Mouse (Mus musculus): ENCODE results near the gene Tctex1d2. TPM values are rescaled to one million over a fixed set of nuclear protein-coding genes. Genes with fewer than 3 reads are reported as not detected.
"Not testable (repeated sequence)": the region's sequence is repeated elsewhere in the genome, so short reads cannot be mapped to it uniquely, and the experiment has no call there.

The Tctex1d2 gene
- polyA plus RNA-seq, 1 experiment from 2014 or later: 16.6 TPM

DNA sequence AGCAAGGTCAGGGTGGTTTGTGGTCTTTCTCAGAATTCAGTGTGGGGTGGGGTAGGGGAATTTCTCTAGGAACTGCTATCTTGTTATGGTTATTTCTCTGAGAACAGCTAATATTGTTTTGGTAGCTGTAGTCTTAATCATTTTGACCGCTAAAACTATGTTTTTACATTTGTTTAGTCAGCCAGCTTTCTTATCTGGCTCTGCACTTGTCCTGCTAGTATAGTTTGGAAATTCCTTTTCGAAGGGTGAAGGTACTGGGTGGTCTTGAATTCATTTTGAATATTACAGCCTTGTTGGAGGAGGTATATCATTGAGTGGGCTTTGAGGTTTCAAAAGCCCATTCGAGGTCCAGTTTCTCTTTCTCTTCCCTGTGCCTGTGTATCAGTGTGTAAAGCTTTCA lies 25.1 kb downstream of the Tctex1d2 start:
- WGBS (ENCODE audit: missing documents): 73% methylated on average over 3 of the region's 3 CpGs
- H3K79me2 ChIP-seq (ENCODE audit: inconsistent target): peaks cover 100% of the 10 kb centered on the region
- peaks cover 21% of the 10 kb centered on the region; the same call in 1 of the 2 replicates for H3K36me3 ChIP-seq (ENCODE audit: inconsistent target)
- H3K4me3 ChIP-seq (ENCODE audit: inconsistent target); H3K27ac ChIP-seq: not testable (repeated sequence)

DNA sequence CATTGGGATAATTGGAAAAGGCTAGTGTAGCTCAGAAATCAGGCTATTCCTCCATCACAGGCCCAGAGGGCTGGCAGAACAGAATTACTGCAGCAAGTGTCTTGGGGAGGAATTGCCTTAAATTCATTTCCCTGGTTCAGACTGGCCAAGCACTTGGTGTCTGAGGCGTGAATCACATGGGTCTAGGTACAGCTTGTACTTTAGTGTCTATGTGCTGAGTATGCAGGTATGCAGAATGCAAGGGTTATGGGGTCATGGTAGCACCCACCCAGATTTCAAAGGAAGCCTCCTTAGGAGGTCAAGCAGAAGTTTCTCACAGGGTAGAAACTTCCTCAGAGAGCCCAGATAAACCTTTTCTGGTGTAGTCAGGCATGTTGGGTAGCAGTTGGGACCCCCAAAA lies 26.1 kb downstream of the Tctex1d2 start:
- 92% methylated on average over 1 of the region's 1 CpGs for WGBS (ENCODE audit: missing documents)
- Histone ChIP-seq H3K79me2 (ENCODE audit: inconsistent target) (peaks cover 100% of the 10 kb centered on the region), H3K27ac (no peak overlapping the region), H3K4me3 (ENCODE audit: inconsistent target) (no peak overlapping the region), H3K36me3 (ENCODE audit: inconsistent target) (peaks cover 12% of the 10 kb centered on the region; the same call in 1 of the 2 replicates)

DNA sequence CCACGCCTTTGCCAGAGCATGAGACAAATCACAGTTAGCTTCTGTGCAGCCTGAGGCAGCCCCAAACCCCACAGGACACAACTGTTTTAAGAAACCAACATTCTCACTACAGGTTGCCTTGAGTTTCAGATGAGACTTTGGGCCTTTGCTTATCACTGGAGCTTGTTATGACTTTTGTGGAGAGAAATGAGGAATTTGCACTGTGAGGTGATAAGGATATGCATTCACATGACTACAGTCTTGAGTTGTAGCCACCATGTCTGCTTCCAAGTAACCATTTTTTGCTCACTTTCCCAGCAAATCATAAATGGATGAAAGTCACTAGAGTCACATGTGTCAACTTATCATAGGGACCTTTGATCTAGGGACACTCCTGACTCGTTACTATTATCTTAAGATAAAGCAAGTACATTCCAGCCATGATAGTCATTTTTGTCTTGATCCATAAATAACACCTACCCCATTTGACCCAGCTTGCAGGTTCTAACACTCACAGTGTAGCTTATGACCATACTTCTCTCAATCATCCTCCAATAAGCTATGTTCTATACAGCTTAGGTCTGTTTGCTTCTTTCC lies 27.1 kb downstream of the Tctex1d2 start:
- Histone ChIP-seq H3K79me2 (ENCODE audit: inconsistent target) (peaks cover 100% of the 10 kb centered on the region), H3K27ac (no peak overlapping the region), H3K4me3 (ENCODE audit: inconsistent target) (no peak overlapping the region), H3K36me3 (ENCODE audit: inconsistent target) (peaks cover 6% of the 10 kb centered on the region)
- 86% methylated on average over 2 of the region's 2 CpGs for WGBS (ENCODE audit: missing documents)

DNA sequence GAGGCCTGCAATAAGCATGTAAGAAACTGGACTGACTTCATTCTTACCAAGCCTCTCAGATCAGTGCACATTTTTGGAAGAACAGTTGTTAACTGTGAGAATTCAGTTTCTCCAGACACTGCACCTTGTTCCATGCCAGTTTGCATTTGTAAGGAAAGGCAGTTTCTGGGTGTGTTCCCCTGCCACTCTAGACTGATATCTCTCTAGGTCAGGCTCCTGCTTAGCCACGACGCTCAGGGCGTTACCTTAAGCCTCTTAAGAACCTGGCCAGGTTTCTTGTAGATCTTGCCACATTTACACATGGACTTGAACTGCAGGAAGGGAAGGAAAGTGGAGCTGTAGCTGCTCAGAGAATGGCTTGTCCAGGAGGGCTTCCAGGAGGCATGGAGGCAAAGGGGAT lies 30.2 kb downstream of the Tctex1d2 start:
- Histone ChIP-seq H3K4me3 (ENCODE audit: inconsistent target) (no peak overlapping the region), H3K27ac (no peak overlapping the region), H3K79me2 (ENCODE audit: inconsistent target) (peaks cover 88% of the 10 kb centered on the region), H3K36me3 (ENCODE audit: inconsistent target) (peaks cover 30% of the 10 kb centered on the region)
- WGBS (ENCODE audit: missing documents): 96% methylated on average over 3 of the region's 3 CpGs

DNA sequence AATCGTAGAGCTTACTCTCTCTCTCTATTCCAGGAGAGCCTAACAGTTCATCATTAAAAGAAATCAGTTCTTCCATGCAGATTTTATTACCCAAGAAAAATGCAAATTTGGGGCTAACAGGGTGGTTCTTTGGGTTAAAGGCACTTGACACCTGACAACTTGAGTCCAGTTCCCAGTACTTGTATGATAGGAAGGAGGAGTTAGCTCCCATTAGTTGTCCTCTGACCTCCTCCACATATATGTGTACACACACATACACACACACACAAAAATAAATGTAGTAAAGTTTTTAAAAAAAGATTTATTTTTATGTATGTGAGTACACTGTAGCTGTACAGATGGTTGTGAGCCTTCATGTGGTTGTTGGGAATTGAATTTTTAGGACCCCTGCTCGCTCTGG lies 30.6 kb downstream of the Tctex1d2 start:
- Histone ChIP-seq H3K27ac (no peak overlapping the region), H3K4me3 (ENCODE audit: inconsistent target) (no peak overlapping the region), H3K36me3 (ENCODE audit: inconsistent target) (peaks cover 34% of the 10 kb centered on the region), H3K79me2 (ENCODE audit: inconsistent target) (peaks cover 86% of the 10 kb centered on the region)
- 96% methylated on average over 2 of the region's 2 CpGs for WGBS (ENCODE audit: missing documents)

DNA sequence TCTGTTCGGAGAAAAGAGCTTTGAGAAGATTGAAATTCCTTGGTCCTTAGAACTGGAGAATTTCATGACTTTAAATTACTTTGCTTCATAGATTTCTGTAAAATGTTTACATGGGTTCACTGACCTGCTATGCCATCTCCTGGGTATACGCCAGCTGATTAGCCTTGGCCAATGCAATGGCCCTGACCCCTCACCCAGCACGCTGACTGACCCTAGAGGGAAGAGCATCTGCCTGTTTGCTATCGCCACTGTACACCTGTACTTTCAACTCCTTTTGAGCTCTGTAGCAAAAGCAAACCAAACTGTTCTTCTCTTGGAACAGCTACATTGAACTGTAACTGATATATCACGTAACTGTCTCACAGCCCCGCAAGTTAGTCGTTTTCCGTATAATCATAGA lies 33.6 kb downstream of the Tctex1d2 start:
- WGBS (ENCODE audit: missing documents): 93% methylated on average over 8 of the region's 8 CpGs
- Histone ChIP-seq H3K79me2 (ENCODE audit: inconsistent target) (peaks cover 61% of the 10 kb centered on the region), H3K27ac (no peak overlapping the region), H3K4me3 (ENCODE audit: inconsistent target) (no peak overlapping the region), H3K36me3 (ENCODE audit: inconsistent target) (peaks cover 56% of the 10 kb centered on the region)

DNA sequence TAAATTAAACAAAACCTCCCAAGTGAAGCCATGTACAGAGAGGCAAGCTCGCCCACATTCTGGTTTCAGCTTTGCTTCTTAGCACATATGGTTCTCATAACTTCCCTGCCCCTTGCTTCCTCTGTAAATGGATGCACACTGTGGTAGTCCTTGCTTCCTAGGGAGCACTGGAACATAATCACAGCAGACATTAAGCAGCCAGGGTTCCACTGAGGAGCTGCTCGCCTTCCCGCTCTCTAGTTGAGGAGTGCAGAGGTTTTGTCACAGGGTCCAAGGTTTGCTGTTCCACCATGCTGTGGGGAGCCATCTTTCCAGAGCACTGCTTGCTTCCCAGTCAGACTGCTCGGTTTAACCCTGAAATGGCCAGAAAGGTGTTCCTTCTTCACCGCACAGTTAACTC lies 35.1 kb downstream of the Tctex1d2 start:
- H3K36me3 ChIP-seq (ENCODE audit: inconsistent target): peaks cover 70% of the 10 kb centered on the region
- no peak overlapping the region for H3K4me3 ChIP-seq (ENCODE audit: inconsistent target)
- peaks cover 59% of the 10 kb centered on the region for H3K79me2 ChIP-seq (ENCODE audit: inconsistent target)
- 95% methylated on average over 5 of the region's 5 CpGs for WGBS (ENCODE audit: missing documents)
- H3K27ac ChIP-seq: no peak overlapping the region

DNA sequence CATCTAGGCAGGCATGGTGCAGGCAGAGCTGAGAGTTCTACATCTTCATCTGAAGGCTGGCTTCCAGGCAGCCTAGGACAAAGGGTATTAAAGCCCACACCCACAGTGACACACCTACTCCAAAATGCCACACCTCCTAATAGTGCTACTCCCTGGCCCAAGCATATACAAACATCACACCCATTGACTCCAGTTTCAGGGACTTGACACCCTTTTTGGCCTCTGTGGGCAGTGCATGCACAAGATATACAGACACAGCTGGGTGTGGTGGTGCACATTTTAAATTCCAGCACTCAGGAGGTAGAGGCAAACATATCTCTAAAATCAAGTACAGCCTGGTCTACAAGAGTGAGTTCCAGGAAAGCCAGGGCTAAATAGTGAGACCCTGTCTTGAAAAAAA lies 36.6 kb downstream of the Tctex1d2 start:
- H3K79me2 ChIP-seq (ENCODE audit: inconsistent target): peaks cover 45% of the 10 kb centered on the region
- no peak overlapping the region for H3K27ac ChIP-seq
- peaks cover 70% of the 10 kb centered on the region for H3K36me3 ChIP-seq (ENCODE audit: inconsistent target)
- no peak overlapping the region for H3K4me3 ChIP-seq (ENCODE audit: inconsistent target)

DNA sequence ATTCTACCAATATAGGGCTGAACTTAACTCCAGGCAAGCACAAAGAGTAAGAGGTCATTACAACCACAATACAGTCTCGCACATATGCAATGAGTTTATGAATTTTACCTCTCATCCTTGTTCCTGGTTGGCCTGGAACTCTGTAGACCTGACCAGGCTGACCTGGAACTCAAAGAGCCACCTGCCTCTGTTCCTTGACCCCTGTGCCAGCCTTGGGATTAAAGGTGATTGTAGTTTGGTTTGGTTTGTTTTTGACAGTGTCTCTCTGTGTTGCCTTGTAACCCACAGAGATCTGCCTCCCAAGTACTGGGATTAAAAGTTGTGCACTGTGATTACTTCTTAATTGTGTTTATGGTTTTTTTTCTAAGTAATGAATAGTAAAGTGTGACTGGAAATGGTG lies 37.3 kb downstream of the Tctex1d2 start:
- peaks cover 38% of the 10 kb centered on the region; the same call in 1 of the 2 replicates for H3K79me2 ChIP-seq (ENCODE audit: inconsistent target)
- H3K27ac ChIP-seq: no peak overlapping the region
- H3K36me3 ChIP-seq (ENCODE audit: inconsistent target): peaks cover 67% of the 10 kb centered on the region
- 100% methylated on average over 1 of the region's 1 CpGs for WGBS (ENCODE audit: missing documents)
- no peak overlapping the region for H3K4me3 ChIP-seq (ENCODE audit: inconsistent target)

DNA sequence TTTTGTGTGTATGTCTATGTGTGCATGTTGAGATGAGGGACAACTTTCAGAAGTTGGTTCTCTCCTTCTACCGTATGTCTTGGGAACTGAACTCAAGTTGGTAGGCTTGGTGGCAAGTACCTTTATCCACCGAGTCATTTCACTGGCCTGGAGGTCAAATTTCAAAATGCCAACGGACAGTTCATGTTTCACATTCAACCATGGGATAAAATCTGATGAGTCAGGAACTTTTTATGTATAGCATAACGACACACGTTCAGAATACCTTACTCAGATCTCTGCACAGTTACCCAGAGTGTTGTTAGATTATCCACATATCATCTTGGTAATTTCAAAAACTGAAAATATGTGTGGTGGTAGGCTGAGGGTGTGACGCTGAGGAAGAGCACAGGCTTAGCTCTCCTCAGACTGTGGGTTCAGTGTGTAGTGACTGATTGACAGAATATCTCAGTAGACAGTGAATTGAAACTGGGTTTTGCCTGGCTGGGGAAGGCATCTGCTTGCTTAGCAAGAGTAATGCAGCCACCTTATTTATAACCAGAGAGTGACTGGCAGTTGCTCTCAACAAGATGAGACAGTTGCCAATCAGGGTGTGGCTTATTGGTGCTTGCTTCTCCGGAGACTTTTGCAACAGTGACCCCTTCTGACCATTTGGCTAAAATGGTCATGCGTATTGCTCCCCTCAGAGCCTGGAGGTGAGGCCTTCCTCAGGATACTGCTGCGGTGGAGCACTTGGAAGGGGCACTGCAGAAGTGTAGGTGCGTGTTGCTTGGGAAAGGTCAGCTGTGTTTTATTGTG lies 38.3 kb downstream of the Tctex1d2 start:
- H3K36me3 ChIP-seq (ENCODE audit: inconsistent target): peaks cover 67% of the 10 kb centered on the region

DNA sequence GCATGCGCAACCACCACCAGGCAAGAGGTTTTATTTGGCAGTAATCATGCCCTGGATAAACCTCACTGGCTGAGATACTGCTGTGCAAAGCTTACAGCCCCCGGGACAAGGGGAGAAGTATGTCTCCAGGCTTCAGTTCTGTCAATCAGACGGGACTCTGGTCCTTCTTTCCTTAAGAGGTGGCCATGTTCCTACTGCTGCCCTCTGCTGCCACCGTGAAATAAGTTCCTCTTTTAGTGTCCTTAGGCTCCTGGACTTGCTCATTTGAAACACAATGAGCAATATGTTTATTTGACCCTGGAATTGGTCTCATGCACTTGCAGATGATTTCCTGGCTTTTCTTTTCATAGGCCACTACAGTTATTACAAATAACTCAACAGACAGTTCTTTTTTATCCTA lies 41.0 kb downstream of the Tctex1d2 start:
- peaks cover 19% of the 10 kb centered on the region; the same call in 1 of the 2 replicates for H3K79me2 ChIP-seq (ENCODE audit: inconsistent target)
- 41% methylated on average over 4 of the region's 4 CpGs for WGBS (ENCODE audit: missing documents)
- H3K4me3 ChIP-seq (ENCODE audit: inconsistent target): no peak overlapping the region
- H3K27ac ChIP-seq: no peak overlapping the region
- H3K36me3 ChIP-seq (ENCODE audit: inconsistent target): peaks cover 62% of the 10 kb centered on the region

More for the DNA sequence above, 38.3 kb downstream of the Tctex1d2 start:
- 58% methylated on average over 10 of the region's 10 CpGs for WGBS (ENCODE audit: missing documents)
- Histone ChIP-seq H3K79me2 (ENCODE audit: inconsistent target) (peaks cover 28% of the 10 kb centered on the region; the same call in 1 of the 2 replicates), H3K27ac (no peak overlapping the region), H3K4me3 (ENCODE audit: inconsistent target) (no peak overlapping the region)

DNA sequence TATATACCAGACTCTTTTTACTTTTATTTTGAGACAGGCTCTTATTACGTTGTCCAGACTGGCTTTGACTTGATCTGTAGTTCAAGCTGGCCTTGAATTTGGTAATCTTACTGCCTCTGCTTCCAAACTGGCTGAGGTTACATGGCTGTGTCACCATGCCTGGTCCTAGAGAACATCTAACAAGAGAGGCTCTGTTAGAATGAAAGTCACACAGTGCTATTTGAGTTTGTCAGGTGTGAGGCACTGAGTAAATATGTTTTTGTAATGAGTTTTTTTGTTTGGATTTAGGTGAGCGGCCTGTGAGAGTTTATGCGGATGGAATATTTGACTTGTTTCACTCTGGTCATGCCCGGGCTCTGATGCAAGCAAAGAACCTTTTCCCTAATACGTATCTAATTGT lies 42.2 kb downstream of the Tctex1d2 start:
- Histone ChIP-seq H3K36me3 (ENCODE audit: inconsistent target) (peaks cover 62% of the 10 kb centered on the region), H3K4me3 (ENCODE audit: inconsistent target) (no peak overlapping the region), H3K79me2 (ENCODE audit: inconsistent target) (peaks cover 19% of the 10 kb centered on the region; the same call in 1 of the 2 replicates), H3K27ac (no peak overlapping the region)
- 96% methylated on average over 5 of the region's 5 CpGs for WGBS (ENCODE audit: missing documents)

DNA sequence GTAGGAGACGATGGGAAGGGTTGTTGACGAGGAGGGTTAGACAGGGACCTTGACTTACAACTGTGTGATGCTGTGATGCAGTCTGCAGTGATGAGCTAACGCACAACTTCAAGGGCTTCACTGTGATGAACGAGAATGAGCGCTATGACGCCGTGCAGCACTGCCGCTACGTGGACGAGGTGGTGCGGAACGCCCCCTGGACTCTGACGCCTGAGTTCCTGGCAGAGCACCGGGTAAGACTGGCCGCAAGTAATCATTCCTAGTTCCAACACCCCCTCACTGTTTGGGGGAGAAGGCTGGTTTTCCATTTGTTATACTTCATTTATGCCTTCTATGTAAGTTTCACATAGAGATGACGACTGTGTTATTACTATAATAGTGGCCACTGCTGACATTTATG lies 43.4 kb downstream of the Tctex1d2 start:
- peaks cover 66% of the 10 kb centered on the region for H3K36me3 ChIP-seq (ENCODE audit: inconsistent target)
- 97% methylated on average over 16 of the region's 16 CpGs for WGBS (ENCODE audit: missing documents)
- H3K27ac ChIP-seq: no peak overlapping the region
- H3K4me3 ChIP-seq (ENCODE audit: inconsistent target): no peak overlapping the region
- peaks cover 15% of the 10 kb centered on the region; the same call in 1 of the 2 replicates for H3K79me2 ChIP-seq (ENCODE audit: inconsistent target)

DNA sequence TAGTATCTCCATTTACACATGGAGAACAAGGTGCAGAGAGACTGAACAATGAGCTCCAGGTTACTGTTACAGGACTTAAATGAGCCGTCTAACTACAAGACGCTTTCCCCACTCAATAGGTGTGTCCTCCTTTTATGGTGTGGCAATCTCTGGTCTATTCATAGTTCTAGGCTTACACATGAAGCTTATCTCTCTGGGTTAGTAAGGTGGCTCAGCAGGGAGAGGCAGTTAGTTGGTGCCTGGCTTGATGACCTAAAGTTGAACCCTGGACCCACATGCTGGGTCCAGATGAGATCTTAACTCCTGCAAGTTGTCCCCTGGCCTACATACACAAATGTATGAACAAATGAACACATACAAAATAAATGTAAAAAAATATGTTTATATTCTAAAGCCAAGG lies 43.9 kb downstream of the Tctex1d2 start:
- Histone ChIP-seq H3K27ac (no peak overlapping the region), H3K4me3 (ENCODE audit: inconsistent target) (no peak overlapping the region), H3K79me2 (ENCODE audit: inconsistent target) (peaks cover 11% of the 10 kb centered on the region; the same call in 1 of the 2 replicates), H3K36me3 (ENCODE audit: inconsistent target) (peaks cover 66% of the 10 kb centered on the region)
- 94% methylated on average over 2 of the region's 2 CpGs for WGBS (ENCODE audit: missing documents)

DNA sequence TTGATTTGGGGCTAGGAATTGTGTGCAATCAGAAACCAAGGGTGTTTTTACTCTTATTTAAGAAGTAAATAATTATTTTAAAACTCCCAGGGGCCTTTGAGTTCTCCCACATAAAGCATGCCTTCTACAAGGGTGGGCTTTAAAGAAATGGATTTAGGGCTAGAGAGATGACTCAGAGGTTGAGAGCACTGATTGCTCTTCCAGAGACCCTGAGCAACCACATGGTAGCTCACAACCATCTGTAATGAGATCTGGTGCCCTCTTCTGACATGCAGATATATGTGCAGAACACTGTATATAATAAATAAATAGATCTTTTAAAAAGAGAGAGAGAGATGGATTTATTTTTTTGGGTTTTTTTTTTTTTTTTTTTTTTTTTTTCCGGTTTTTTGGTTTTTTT lies 45.4 kb downstream of the Tctex1d2 start:
- peaks cover 69% of the 10 kb centered on the region for H3K36me3 ChIP-seq (ENCODE audit: inconsistent target)
- no CpG with 5 or more reads among the region's 1 CpGs for WGBS (ENCODE audit: missing documents)
- H3K79me2 ChIP-seq (ENCODE audit: inconsistent target): no peaks in the 10 kb centered on the region; the same call in 1 of the 2 replicates
- H3K27ac ChIP-seq: no peak overlapping the region
- H3K4me3 ChIP-seq (ENCODE audit: inconsistent target): no peak overlapping the region

Data from macrophage (primary cell).